Mouse (Mus musculus) megakaryocyte, embryonic 14.5 days (primary cell): ENCODE data around the gene Trim17. TPM values are rescaled to one million over a fixed set of nuclear protein-coding genes. Genes with fewer than 3 reads are reported as not detected.
A peak's percentile ranks its signal among the peaks of the same experiment; 100 is the strongest.

Experiments used
- H3K27me3 ChIP-seq: replicated peaks from 2 replicates; pipeline ENCODE3; 2012; ENCODE audit warnings: inconsistent platforms
- H3K36me3 ChIP-seq: replicated peaks from 2 replicates; pipeline ENCODE3; 2012; ENCODE audit warnings: low read length, inconsistent platforms, mixed read lengths
- H3K4me1 ChIP-seq: 2 replicates; pipeline ENCODE4 v1.6.1; 2012; ENCODE audit warnings: inconsistent platforms
- H3K4me3 ChIP-seq: replicated peaks from 2 replicates; pipeline ENCODE3; 2012; ENCODE audit warnings: moderate library complexity, mild to moderate bottlenecking, inconsistent platforms
- H3K9me3 ChIP-seq: 2 replicates; pipeline ENCODE4 v1.6.1; 2012; ENCODE audit warnings: inconsistent platforms
- FLI1 ChIP-seq: IDR thresholded peaks from 2 replicates; pipeline ENCODE4 v1.6.1; 2012; ENCODE audit warnings: low read length, inconsistent platforms, mixed read lengths
- GATA1 ChIP-seq: IDR thresholded peaks from 3 replicates; pipeline ENCODE4 v1.6.1; 2012; ENCODE audit warnings: mixed read lengths, low read length, inconsistent platforms, borderline replicate concordance
- polyA plus RNA-seq: library from polyadenylated mRNA; stranded (reverse); fragments of >175 nt; gene quantifications from 2 replicates; pipeline ENCODE4 v1.2.3, GENCODE M21; 2012; ENCODE audit warnings: low replicate concordance; ENCODE audit not compliant: insufficient read depth

Gene Trim17
- polyA plus RNA-seq, 1 experiment: 13.8 TPM

DNA sequence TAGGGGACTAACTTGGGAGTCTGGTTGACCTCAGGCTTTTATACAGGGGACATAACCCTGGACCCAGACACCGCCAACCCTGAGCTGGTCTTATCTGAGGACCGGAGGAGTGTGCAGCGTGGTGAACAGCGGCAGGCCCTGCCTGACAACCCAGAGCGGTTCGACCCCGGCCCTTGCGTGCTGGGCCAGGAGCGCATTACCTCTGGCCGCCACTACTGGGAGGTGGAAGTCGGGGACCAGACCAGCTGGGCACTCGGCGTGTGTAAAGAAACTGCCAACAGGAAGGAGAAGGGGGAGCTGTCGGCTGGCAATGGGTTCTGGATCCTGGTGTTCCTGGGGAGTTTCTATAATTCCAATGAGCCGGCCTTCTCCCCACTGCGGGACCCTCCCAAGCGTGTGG lies 35.7 kb downstream of the Trim17 start:
- Histone ChIP-seq H3K9me3 (no peaks in the 10 kb centered on the region), H3K4me1 (peaks cover 84% of the 10 kb centered on the region), H3K4me3 (no peak overlapping the region), H3K36me3 (peaks cover 93% of the 10 kb centered on the region), H3K27me3 (peaks cover 2% of the 10 kb centered on the region)
- TF ChIP-seq FLI1 (no peak), GATA1 (no peak)

GRCm38 (mm10) chr11:58990794-58991193 lies 36.3 kb downstream of the Trim17 start:
- TF ChIP-seq FLI1 (no peak), GATA1 (no peak)
- H3K9me3 ChIP-seq: no peaks in the 10 kb centered on the region
- no peak overlapping the region for H3K4me3 ChIP-seq
- H3K4me1 ChIP-seq: peaks cover 84% of the 10 kb centered on the region
- H3K36me3 ChIP-seq: peaks cover 91% of the 10 kb centered on the region
- peaks cover 2% of the 10 kb centered on the region for H3K27me3 ChIP-seq

DNA sequence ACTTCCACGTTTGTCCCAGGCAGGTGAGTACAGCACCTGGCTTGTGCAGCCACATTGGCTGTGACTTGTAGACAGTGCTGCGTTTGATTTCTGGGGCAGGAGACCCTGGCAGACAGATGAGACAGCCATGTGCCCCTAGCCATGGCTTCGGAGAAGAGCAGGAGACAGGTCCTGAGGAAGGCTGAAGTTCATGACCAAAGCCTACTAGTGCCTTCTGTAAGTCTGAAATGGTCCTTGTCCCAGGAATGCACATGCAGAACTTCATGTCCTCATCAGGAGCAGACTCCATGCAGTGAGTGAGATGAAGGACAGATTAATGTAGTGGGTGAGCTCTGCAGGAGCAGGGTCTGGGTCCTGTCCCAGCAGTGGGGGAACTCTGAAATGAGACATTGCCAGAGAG lies 37.4 kb downstream of the Trim17 start:
- Histone ChIP-seq H3K4me1 (peaks cover 84% of the 10 kb centered on the region), H3K27me3 (peaks cover 3% of the 10 kb centered on the region), H3K4me3 (no peak overlapping the region), H3K36me3 (peaks cover 84% of the 10 kb centered on the region), H3K9me3 (no peaks in the 10 kb centered on the region)
- no peak for TF ChIP-seq GATA1
- no peak for TF ChIP-seq FLI1

- Histone ChIP-seq H3K36me3 (peaks cover 84% of the 10 kb centered on the region), H3K4me1 (peaks cover 87% of the 10 kb centered on the region), H3K4me3 (no peak overlapping the region), H3K9me3 (no peaks in the 10 kb centered on the region), H3K27me3 (peaks cover 3% of the 10 kb centered on the region)
- TF ChIP-seq FLI1 (no peak), GATA1 (no peak)
Measured at GRCm38 (mm10) chr11:58993091-58993670, 38.7 kb downstream of the Trim17 start.

DNA sequence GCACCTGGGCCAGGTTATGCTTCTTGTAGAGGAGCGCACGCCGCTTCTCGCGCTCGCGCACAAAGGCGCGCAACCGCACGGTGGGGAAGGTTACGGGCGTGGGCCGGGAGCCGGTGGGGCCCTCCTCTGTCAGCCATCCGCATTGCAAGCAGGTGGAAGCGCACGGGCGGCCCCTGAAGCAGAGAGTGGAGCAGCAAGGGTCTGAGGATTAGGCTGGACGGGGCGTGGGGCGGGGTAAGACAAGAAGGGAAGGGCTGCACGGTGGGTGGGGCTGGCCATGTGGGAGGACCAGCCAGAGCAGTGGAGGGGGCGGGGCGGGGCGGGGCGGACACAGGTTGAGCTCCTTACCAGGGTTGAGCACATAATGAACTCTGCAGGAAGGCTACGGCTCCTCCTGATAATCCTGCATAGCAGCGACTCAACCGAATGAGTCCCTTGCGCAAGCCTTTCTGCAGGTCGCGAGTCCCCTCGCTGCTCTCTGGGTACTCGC lies 39.9 kb downstream of the Trim17 start:
- peaks cover 72% of the 10 kb centered on the region for H3K36me3 ChIP-seq
- H3K4me3 ChIP-seq: peak overlapping the region; percentile 23
- peaks cover 87% of the 10 kb centered on the region for H3K4me1 ChIP-seq
- H3K9me3 ChIP-seq: no peaks in the 10 kb centered on the region
- no peak for TF ChIP-seq GATA1
- TF ChIP-seq FLI1: no peak
- peaks cover 3% of the 10 kb centered on the region for H3K27me3 ChIP-seq

- H3K4me3 ChIP-seq: peak overlapping the region; percentile 86
- peaks cover 8% of the 10 kb centered on the region for H3K27me3 ChIP-seq
- TF ChIP-seq GATA1: no peak
- peaks cover 87% of the 10 kb centered on the region for H3K4me1 ChIP-seq
- peaks cover 63% of the 10 kb centered on the region for H3K36me3 ChIP-seq
- no peaks in the 10 kb centered on the region for H3K9me3 ChIP-seq
Measured at GRCm38 (mm10) chr11:58995061-58995806, 40.7 kb downstream of the Trim17 start.

DNA sequence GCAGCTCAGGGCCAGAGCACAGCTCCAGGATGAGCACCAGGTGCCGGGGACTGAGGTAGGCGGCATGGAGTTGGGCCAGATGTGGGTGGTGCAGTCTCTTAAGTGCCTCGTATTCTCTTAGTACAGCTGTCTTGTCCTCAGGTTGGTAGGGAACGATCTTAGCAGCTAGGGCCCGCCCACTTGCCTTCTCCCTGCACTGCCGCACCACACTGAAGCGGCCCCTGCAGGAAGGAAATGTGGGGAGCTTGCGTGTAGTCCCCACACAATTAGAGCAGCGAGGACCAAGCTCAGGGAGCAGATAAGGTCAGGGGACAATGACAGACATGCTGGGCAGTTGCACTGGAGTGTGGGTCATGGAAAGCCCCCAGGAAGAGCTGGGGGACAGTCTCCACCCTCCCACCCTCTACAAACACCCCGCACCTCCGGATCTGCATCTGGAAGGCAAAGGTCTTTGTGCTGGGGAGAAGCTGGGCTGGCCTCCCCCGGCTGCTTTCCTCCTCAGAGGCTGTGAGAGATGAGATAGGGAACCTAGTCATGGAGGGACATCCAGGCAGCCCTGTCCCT lies 41.4 kb downstream of the Trim17 start:
- TF ChIP-seq GATA1 (peak; percentile 17; the same call in 1 of the 3 replicates), FLI1 (no peak)
- peak overlapping the region; percentile 86 for H3K4me3 ChIP-seq
- peaks cover 84% of the 10 kb centered on the region for H3K4me1 ChIP-seq
- peaks cover 15% of the 10 kb centered on the region for H3K27me3 ChIP-seq
- H3K9me3 ChIP-seq: no peaks in the 10 kb centered on the region
- H3K36me3 ChIP-seq: peaks cover 56% of the 10 kb centered on the region

- Histone ChIP-seq H3K4me3 (no peak overlapping the region), H3K36me3 (peaks cover 44% of the 10 kb centered on the region), H3K4me1 (peaks cover 81% of the 10 kb centered on the region), H3K27me3 (peaks cover 28% of the 10 kb centered on the region), H3K9me3 (no peaks in the 10 kb centered on the region)
- TF ChIP-seq GATA1 (no peak), FLI1 (no peak)
Measured at GRCm38 (mm10) chr11:58997541-58997940, 43.1 kb downstream of the Trim17 start.

GRCm38 (mm10) chr11:58999158-58999557 lies 44.7 kb downstream of the Trim17 start:
- H3K4me1 ChIP-seq: peaks cover 67% of the 10 kb centered on the region
- H3K36me3 ChIP-seq: peaks cover 31% of the 10 kb centered on the region
- peaks cover 33% of the 10 kb centered on the region for H3K27me3 ChIP-seq
- H3K4me3 ChIP-seq: peak overlapping the region; percentile 76
- TF ChIP-seq FLI1 (no peak), GATA1 (no peak)
- H3K9me3 ChIP-seq: no peaks in the 10 kb centered on the region

- TF ChIP-seq FLI1 (no peak), GATA1 (no peak)
- Histone ChIP-seq H3K9me3 (no peaks in the 10 kb centered on the region), H3K36me3 (peaks cover 24% of the 10 kb centered on the region), H3K4me1 (peaks cover 61% of the 10 kb centered on the region), H3K27me3 (peaks cover 33% of the 10 kb centered on the region), H3K4me3 (no peak overlapping the region)
Measured at GRCm38 (mm10) chr11:58999830-59000229, 45.3 kb downstream of the Trim17 start.
